Mouse (Mus musculus): ENCODE results near the gene Nudt4.
A peak's percentile ranks its signal among the peaks of the same experiment; 100 is the strongest.

Gene Nudt4

GRCm38 (mm10) chr10:95535399-95536221, 28.3 kb downstream of the Nudt4 start:
- no peak for DNase-seq

- no peak for DNase-seq
Measured at GRCm38 (mm10) chr10:95533382-95533781, 30.6 kb downstream of the Nudt4 start.

- DNase-seq, result no peak
Measured at GRCm38 (mm10) chr10:95532916-95533315, 31.0 kb downstream of the Nudt4 start.

DNA sequence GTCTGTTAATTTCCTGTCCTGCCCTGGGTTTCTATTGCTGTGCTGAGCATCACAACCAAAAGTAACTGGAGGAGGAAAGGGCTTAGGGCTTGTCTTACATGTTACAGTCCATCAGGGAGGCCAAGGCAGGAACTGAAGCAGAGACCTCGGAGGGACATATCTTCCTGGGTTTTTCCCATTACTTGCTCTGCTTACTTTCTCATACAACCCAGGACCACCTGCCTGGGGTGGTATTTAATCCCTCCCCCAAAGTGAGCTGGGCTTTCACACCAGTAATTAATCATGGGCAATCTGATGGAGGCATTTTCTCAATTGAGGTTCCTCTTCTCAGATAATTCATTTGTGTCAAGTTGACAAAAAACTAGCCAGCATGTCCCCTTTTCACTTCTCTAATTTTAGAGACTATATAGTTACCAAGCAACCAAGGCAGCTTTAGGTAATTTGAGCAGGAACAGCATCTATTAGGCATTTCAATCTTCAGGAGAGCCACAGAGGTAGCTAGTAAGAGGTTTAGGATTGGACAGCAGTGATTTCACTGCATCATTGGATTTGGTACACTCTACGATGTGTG, 33.3 kb downstream of the Nudt4 start:
- DNase-seq, result no peak

GRCm38 (mm10) chr10:95526495-95527122, 37.3 kb downstream of the Nudt4 start:
- no peak for DNase-seq

DNA sequence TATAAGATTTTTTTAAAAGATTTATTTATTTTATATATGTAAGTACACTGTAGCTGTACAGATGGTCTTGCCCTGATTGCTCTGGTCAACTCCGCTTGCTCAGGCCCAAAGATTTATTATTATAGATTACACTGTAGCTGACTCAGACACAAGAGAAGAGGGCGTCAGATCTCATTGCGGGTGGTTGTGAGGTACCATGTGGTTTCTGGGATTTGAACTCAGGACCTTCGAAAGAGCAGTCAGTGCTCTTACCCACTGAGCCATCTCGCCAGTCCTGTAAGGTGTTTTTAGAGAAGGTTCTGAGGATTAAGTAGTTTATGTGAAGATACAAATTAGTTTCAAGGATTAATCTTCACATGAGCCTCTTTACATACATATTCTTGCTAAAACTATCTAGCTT, 38.1 kb downstream of the Nudt4 start:
- DNase-seq, result no peak

DNA sequence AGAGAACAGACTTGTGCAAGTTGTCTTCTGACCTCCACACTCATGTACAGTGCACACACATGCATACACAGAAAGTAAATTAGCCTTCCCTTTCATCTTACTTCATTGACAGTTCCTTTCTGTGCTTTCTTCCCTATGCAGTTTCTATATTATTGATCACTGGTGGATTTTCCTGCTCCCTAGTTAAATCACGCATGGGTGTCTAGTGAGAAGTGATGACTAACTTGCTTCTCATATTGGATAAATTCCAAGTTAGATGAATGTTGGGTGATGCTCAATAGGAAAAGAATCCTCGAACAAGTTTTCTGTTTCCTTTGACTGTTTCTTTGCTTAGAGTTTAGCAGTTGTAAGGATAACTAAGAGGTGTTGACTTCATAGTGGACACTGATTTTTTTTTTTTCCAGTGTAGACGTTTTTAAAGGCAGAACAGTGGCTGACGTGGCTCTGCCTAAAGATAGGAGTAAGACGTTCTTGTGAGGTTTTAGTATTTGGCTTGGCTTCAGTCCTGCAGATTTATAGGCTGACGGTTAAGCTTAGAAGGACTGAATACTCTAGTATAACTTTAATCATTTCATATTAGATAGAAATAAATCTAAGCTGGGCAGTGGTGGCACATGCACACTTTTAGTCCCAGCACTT, 38.8 kb downstream of the Nudt4 start:
- no peak for DNase-seq

DNA sequence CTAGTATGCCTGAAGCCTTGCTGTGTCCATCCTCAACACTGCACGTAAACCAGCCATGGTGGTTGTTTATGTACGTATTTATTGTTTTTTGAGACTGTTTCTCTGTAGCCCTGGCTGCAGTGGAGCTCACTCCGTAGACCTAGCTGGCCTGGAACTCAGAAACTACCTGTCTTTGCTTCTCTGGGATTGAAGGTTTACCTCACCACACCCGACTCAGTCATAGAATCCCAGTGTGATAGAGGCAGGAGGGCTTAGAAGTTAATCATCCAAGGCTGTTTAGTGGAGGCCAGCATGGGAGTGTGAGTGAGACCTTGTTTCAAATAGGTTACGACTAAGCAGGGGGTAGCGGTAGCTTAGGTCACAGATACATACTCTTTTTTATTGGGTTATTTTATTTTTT, 46.3 kb downstream of the Nudt4 start:
- no peak for DNase-seq

DNA sequence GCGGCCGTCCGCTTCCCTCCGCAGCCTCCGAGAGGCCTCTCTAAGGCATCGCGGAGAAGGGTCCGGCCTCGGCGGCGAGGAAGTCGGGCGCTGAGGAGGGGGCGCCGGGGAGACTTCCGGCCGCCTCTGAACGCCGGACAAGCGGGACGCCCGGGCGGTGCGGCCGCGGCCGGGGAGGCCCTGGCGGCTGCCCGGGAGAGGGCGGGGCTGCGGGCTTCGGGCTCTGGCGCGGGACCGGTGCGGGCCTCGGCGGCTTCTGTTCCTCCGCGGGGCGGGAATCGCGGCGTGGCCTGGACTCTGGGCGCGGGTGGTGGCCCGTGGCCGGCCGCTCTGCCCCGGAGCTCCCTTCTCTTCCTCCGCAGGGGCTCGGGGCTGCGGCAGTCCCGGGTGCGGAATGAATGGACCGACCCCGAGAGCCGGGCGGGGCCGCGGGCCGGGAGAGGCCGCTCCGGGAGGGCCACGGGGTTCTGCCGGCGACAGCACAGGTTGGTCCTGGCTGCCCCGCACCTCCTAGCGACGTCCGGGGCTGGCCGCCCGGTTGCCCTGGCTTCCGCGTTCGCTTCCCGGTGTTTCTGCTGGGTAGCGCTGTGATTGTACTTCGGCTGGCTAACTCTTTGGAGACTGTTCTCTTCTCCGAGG, 48.5 kb downstream of the Nudt4 start:
- no peak for DNase-seq

- peak; percentile 98 for DNase-seq
Measured at GRCm38 (mm10) chr10:95514656-95515292, 49.2 kb downstream of the Nudt4 start, which contains the start of gene Ube2n. TSS of gene Ube2n (plus strand) at chr10:95515145.

DNA sequence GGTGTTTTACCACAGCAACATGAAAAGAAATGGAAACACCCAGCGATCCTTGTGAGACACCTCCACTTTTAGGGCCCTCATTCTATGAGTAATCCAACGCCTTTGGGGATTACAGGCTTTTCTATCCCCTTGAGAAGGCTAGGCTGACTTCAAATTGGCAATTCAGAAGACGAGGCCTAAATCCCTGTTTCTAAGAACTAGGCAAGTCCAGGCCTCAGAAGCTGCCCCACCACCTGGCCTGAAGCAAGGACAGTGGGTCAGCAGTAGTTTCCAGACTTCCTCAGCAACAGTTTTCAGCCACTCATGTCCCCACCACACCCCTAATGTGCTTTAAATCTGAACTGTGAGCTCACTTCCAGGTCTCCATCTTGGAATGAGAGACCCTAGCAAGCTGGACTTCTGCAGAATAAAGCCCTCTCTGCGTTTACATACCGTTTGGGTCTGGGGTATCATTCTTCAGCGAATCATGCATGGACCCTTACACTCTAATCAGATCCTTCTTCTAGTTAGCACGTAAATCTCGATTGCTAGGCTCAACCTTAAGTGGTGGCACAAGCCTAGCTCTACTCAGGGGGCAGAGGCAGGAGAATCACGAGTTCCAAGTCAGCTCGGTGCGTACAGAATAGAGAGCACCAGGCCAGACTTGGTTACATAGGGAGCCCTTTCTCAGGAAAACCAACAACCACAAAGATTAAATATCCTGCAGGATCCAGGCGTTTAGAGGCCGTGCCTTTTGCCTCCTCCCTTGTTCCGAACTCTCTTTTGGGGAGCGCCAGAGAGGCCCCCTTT, 50.0 kb downstream of the Nudt4 start:
- DNase-seq, result no peak

GRCm38 (mm10) chr10:95512635-95513034, 51.3 kb downstream of the Nudt4 start:
- no peak for DNase-seq

DNA sequence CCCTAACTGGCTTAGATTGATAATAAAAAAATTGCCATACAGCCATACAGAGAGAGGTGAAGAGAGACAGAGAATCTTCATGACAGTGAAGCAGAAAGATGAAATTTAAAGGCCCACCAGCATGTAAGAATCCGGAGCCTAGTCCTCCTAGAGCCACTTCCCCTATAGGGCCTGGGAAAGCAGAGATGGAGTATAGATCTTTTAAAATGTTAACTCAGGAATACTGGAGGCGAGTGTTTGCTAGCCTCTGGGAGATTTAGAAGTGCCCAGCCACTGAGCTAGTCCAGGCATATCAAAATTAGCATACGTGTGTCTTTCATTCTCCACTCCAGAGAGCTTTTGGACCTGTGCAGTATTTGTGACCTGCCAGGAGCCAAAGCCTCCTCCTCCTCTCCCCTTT, 54.7 kb downstream of the Nudt4 start:
- DNase-seq, result no peak

GRCm38 (mm10) chr10:95508793-95509192, 55.2 kb downstream of the Nudt4 start:
- no peak for DNase-seq

GRCm38 (mm10) chr10:95508126-95508525, 55.8 kb downstream of the Nudt4 start:
- no peak for DNase-seq

GRCm38 (mm10) chr10:95504341-95504740, 59.6 kb downstream of the Nudt4 start:
- DNase-seq, result no peak

- DNase-seq, result no peak
Measured at GRCm38 (mm10) chr10:95503443-95504235, 60.3 kb downstream of the Nudt4 start.

GRCm38 (mm10) chr10:95501463-95502081, 62.4 kb downstream of the Nudt4 start, which contains the start of gene Mrpl42:
TSS of gene Mrpl42 (minus strand) at chr10:95501940.
- DNase-seq, result peak; percentile 90

GRCm38 (mm10) chr10:95501033-95501432, 62.9 kb downstream of the Nudt4 start:
- DNase-seq, result no peak

Data from layer of hippocampus, adult 9-11 months (tissue).